Mouse (Mus musculus): Measurements from ENCODE around the gene Clasp2. TPM values are rescaled to one million over a fixed set of nuclear protein-coding genes. Genes with fewer than 3 reads are reported as not detected.

The Clasp2 gene
- polyA plus RNA-seq, 1 experiment from 2014 or later: 38.1 TPM

GRCm38 (mm10) chr9:113793966-113794365 is 52.7 kb downstream of the Clasp2 start:
- ATAC-seq (ENCODE audit: insufficient number of reproducible peaks, insufficient read depth, low FRiP score, low TSS enrichment, low read depth): no peak
- no peaks in the 10 kb centered on the region for H3K36me3 ChIP-seq
- H3K27ac ChIP-seq: no peak overlapping the region
- H3K9me3 ChIP-seq: no peaks in the 10 kb centered on the region
- no peak overlapping the region for H3K4me3 ChIP-seq (replicated peaks)
- 90% methylated on average over 2 of the region's 2 CpGs for WGBS
- no peaks in the 10 kb centered on the region for H3K27me3 ChIP-seq
- peak overlapping the region; percentile 60; the same call in 1 of the 2 replicates for H3K4me2 ChIP-seq
- peaks cover 10% of the 10 kb centered on the region for H3K4me1 ChIP-seq (replicated peaks)
- H3K9ac ChIP-seq (replicated peaks): no peak overlapping the region

- Histone ChIP-seq H3K4me1 (replicated peaks) (peaks cover 7% of the 10 kb centered on the region), H3K4me3 (replicated peaks) (no peak overlapping the region), H3K36me3 (no peaks in the 10 kb centered on the region), H3K27ac (no peak overlapping the region), H3K4me2 (no peak overlapping the region), H3K9ac (replicated peaks) (no peak overlapping the region), H3K9me3 (no peaks in the 10 kb centered on the region), H3K27me3 (no peaks in the 10 kb centered on the region)
- no peak for ATAC-seq (ENCODE audit: insufficient number of reproducible peaks, insufficient read depth, low FRiP score, low TSS enrichment, low read depth)
- 81% methylated on average over 5 of the region's 5 CpGs for WGBS
Measured at GRCm38 (mm10) chr9:113797206-113797605, 55.9 kb downstream of the Clasp2 start.

GRCm38 (mm10) chr9:113800671-113801070 is 59.4 kb downstream of the Clasp2 start:
- Histone ChIP-seq H3K9me3 (no peaks in the 10 kb centered on the region), H3K36me3 (no peaks in the 10 kb centered on the region), H3K27me3 (no peaks in the 10 kb centered on the region), H3K4me3 (replicated peaks) (no peak overlapping the region), H3K27ac (no peak overlapping the region), H3K9ac (replicated peaks) (no peak overlapping the region), H3K4me1 (replicated peaks) (no peaks in the 10 kb centered on the region), H3K4me2 (no peak overlapping the region)
- ATAC-seq (ENCODE audit: insufficient number of reproducible peaks, insufficient read depth, low FRiP score, low TSS enrichment, low read depth): no peak
- 87% methylated on average over 3 of the region's 3 CpGs for WGBS

GRCm38 (mm10) chr9:113802734-113803133 is 61.5 kb downstream of the Clasp2 start:
- no peaks in the 10 kb centered on the region for H3K4me1 ChIP-seq (replicated peaks)
- no peak for ATAC-seq (ENCODE audit: insufficient number of reproducible peaks, insufficient read depth, low FRiP score, low TSS enrichment, low read depth)

GRCm38 (mm10) chr9:113803751-113804150 is 62.5 kb downstream of the Clasp2 start:
- ATAC-seq (ENCODE audit: insufficient number of reproducible peaks, insufficient read depth, low FRiP score, low TSS enrichment, low read depth): no peak
- Histone ChIP-seq H3K9ac (replicated peaks) (no peak overlapping the region), H3K27ac (no peak overlapping the region), H3K4me3 (replicated peaks) (no peak overlapping the region), H3K36me3 (no peaks in the 10 kb centered on the region; the same call in 1 of the 2 replicates), H3K4me1 (replicated peaks) (no peaks in the 10 kb centered on the region), H3K4me2 (no peak overlapping the region), H3K27me3 (no peaks in the 10 kb centered on the region), H3K9me3 (0 out of 2 replicates have a peak, but pooled peaks cover 4% of the 10 kb centered on the region)
- 81% methylated on average over 2 of the region's 2 CpGs for WGBS

More at GRCm38 (mm10) chr9:113802734-113803133, 61.5 kb downstream of the Clasp2 start:
- Histone ChIP-seq H3K27ac (no peak overlapping the region), H3K27me3 (no peaks in the 10 kb centered on the region), H3K9me3 (0 out of 2 replicates have a peak, but pooled peaks cover 4% of the 10 kb centered on the region), H3K9ac (replicated peaks) (no peak overlapping the region), H3K4me3 (replicated peaks) (no peak overlapping the region), H3K4me2 (no peak overlapping the region), H3K36me3 (no peaks in the 10 kb centered on the region; the same call in 1 of the 2 replicates)
- 75% methylated on average over 3 of the region's 3 CpGs for WGBS

GRCm38 (mm10) chr9:113805359-113805758 is 64.1 kb downstream of the Clasp2 start:
- Histone ChIP-seq H3K9me3 (0 out of 2 replicates have a peak, but pooled peaks cover 4% of the 10 kb centered on the region), H3K27me3 (no peaks in the 10 kb centered on the region), H3K9ac (replicated peaks) (no peak overlapping the region), H3K4me1 (replicated peaks) (no peaks in the 10 kb centered on the region), H3K4me2 (no peak overlapping the region), H3K4me3 (replicated peaks) (no peak overlapping the region), H3K27ac (no peak overlapping the region), H3K36me3 (no peaks in the 10 kb centered on the region; the same call in 1 of the 2 replicates)
- no peak for ATAC-seq (ENCODE audit: insufficient number of reproducible peaks, insufficient read depth, low FRiP score, low TSS enrichment, low read depth)
- WGBS: 83% methylated on average over 1 of the region's 1 CpGs

- 80% methylated on average over 1 of the region's 1 CpGs for WGBS
- H3K4me3 ChIP-seq (replicated peaks): no peak overlapping the region
- H3K4me2 ChIP-seq: no peak overlapping the region
- H3K9ac ChIP-seq (replicated peaks): no peak overlapping the region
- no peak overlapping the region for H3K27ac ChIP-seq
- no peaks in the 10 kb centered on the region; the same call in 1 of the 2 replicates for H3K36me3 ChIP-seq
- no peaks in the 10 kb centered on the region for H3K4me1 ChIP-seq (replicated peaks)
- H3K9me3 ChIP-seq: 0 out of 2 replicates have a peak, but pooled peaks cover 3% of the 10 kb centered on the region
- no peak for ATAC-seq (ENCODE audit: insufficient number of reproducible peaks, insufficient read depth, low FRiP score, low TSS enrichment, low read depth)
- no peaks in the 10 kb centered on the region for H3K27me3 ChIP-seq
Measured at GRCm38 (mm10) chr9:113811327-113811726, 70.1 kb downstream of the Clasp2 start.

- Histone ChIP-seq H3K4me1 (replicated peaks) (no peaks in the 10 kb centered on the region), H3K27me3 (no peaks in the 10 kb centered on the region), H3K27ac (peak overlapping the region; percentile 41; the same call in 1 of the 2 replicates), H3K4me3 (replicated peaks) (peak overlapping the region; percentile 27), H3K4me2 (peak overlapping the region; percentile 43), H3K9me3 (no peaks in the 10 kb centered on the region), H3K36me3 (no peaks in the 10 kb centered on the region), H3K9ac (replicated peaks) (no peak overlapping the region)
- 48% methylated on average over 9 of the region's 9 CpGs for WGBS
- no peak for ATAC-seq (ENCODE audit: insufficient number of reproducible peaks, insufficient read depth, low FRiP score, low TSS enrichment, low read depth)
Measured at GRCm38 (mm10) chr9:113811957-113812670, 70.8 kb downstream of the Clasp2 start.

GRCm38 (mm10) chr9:113812671-113813001 is 71.4 kb downstream of the Clasp2 start:
- no peak overlapping the region for H3K27ac ChIP-seq
- 78% methylated on average over 4 of the region's 4 CpGs for WGBS
- H3K27me3 ChIP-seq: no peaks in the 10 kb centered on the region
- H3K4me2 ChIP-seq: peak overlapping the region; percentile 43; the same call in 1 of the 2 replicates
- H3K4me1 ChIP-seq (replicated peaks): no peaks in the 10 kb centered on the region
- H3K9me3 ChIP-seq: no peaks in the 10 kb centered on the region
- no peaks in the 10 kb centered on the region for H3K36me3 ChIP-seq
- ATAC-seq (ENCODE audit: insufficient number of reproducible peaks, insufficient read depth, low FRiP score, low TSS enrichment, low read depth): no peak
- H3K9ac ChIP-seq (replicated peaks): no peak overlapping the region
- H3K4me3 ChIP-seq (replicated peaks): peak overlapping the region; percentile 27

GRCm38 (mm10) chr9:113813086-113813485 is 71.8 kb downstream of the Clasp2 start:
- H3K4me2 ChIP-seq: no peak overlapping the region
- H3K27me3 ChIP-seq: no peaks in the 10 kb centered on the region
- H3K9me3 ChIP-seq: no peaks in the 10 kb centered on the region
- no peak overlapping the region for H3K4me3 ChIP-seq (replicated peaks)
- no peak overlapping the region for H3K27ac ChIP-seq
- H3K4me1 ChIP-seq (replicated peaks): no peaks in the 10 kb centered on the region
- H3K9ac ChIP-seq (replicated peaks): no peak overlapping the region
- H3K36me3 ChIP-seq: no peaks in the 10 kb centered on the region
- ATAC-seq (ENCODE audit: insufficient number of reproducible peaks, insufficient read depth, low FRiP score, low TSS enrichment, low read depth): no peak
- WGBS: 89% methylated on average over 5 of the region's 5 CpGs

GRCm38 (mm10) chr9:113815836-113816235 is 74.6 kb downstream of the Clasp2 start:
- H3K27me3 ChIP-seq: no peaks in the 10 kb centered on the region
- H3K9me3 ChIP-seq: no peaks in the 10 kb centered on the region
- no peak overlapping the region for H3K9ac ChIP-seq (replicated peaks)
- no peak overlapping the region for H3K4me2 ChIP-seq
- H3K36me3 ChIP-seq: no peaks in the 10 kb centered on the region
- no peak overlapping the region for H3K4me3 ChIP-seq (replicated peaks)
- no peak overlapping the region for H3K27ac ChIP-seq
- no peaks in the 10 kb centered on the region for H3K4me1 ChIP-seq (replicated peaks)
- 67% methylated on average over 2 of the region's 2 CpGs for WGBS
- ATAC-seq (ENCODE audit: insufficient number of reproducible peaks, insufficient read depth, low FRiP score, low TSS enrichment, low read depth): no peak

- no peaks in the 10 kb centered on the region for H3K27me3 ChIP-seq
- H3K9me3 ChIP-seq: no peaks in the 10 kb centered on the region
- no peak overlapping the region for H3K9ac ChIP-seq (replicated peaks)
- no peak overlapping the region for H3K4me3 ChIP-seq (replicated peaks)
- H3K27ac ChIP-seq: no peak overlapping the region
- no peak for ATAC-seq (ENCODE audit: insufficient number of reproducible peaks, insufficient read depth, low FRiP score, low TSS enrichment, low read depth)
- H3K4me1 ChIP-seq (replicated peaks): no peaks in the 10 kb centered on the region
- no peak overlapping the region for H3K4me2 ChIP-seq
- 86% methylated on average over 1 of the region's 1 CpGs for WGBS
- 0 out of 2 replicates have a peak, but pooled peaks cover 3% of the 10 kb centered on the region for H3K36me3 ChIP-seq
Measured at GRCm38 (mm10) chr9:113822150-113822549, 80.9 kb downstream of the Clasp2 start.

All from limb, embryonic 12.5 days (tissue).